9 mouse cellular contexts compared by ENCODE assay signal in the genomic region with DNA sequence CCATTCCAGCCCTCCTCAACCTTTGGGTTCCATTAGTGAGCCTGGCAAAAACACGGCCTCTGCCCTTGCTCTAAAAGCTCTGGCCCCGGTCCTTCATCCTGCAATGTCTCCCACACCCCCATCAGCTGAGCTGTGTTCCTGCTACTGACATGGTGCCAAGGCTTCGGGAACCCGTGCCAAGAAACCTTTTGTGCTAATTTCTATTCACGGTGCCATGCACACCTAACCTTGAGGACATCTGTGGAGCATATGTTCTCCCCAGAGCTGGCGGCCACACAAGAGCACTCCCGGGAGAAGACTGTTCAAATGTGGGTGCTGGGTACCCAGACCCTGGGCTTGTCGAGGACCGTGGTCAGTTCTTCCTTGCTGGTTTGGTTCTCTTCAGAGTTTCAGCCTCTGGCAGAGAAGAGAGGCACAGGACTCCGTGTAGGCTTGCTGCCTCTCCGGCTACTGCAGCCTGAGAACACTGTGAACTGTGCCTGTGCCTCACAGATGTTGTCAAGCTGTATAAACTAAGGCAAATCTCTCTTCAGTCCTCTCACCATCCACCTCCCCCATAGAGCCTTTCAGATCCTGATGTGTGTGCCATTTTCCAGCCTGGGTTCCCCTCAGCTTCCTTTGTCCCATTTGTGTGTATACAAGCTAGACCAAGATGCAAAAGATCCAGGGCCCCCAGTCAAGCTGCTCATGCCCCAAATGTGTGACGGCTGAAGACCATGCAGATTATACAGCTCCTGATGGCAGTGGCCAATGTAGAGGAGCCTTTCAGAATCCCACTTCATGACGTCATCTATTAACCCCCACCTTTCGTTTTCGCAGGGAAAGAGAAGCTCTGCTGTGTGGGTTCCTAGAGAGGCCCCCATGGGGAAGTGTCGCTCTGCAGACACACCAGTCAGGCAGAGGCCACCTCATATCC. TPM values are rescaled to one million over a fixed set of nuclear protein-coding genes. Genes with fewer than 3 reads are reported as not detected.
A peak's percentile ranks its signal among the peaks of the same experiment; 100 is the strongest.
DNase-seq lines count a peak whose midpoint lies in the region; ATAC-seq and TF ChIP-seq lines count a peak whose summit lies in the region.
"Had no signal": no experiment of that assay in that cellular context is flagged by ENCODE, and none has a peak within 500 bp of the region (broad histone marks: within the 10 kb centered on the region; RNA-seq: fewer than 3 reads in every experiment).

No protein-coding gene starts in this region.

- 46% methylated on average over 16 of the region's 16 CpGs for WGBS in heart, adult 2 months
- WGBS in limb, embryonic 15.5 days = 29% methylated on average over 16 of the region's 16 CpGs

- no peak overlapping the region for H3K9ac ChIP-seq in heart, adult 2 months (ENCODE audit: low read depth, low read length)
- no peak overlapping the region for H3K9ac ChIP-seq in limb, embryonic 15.5 days
- H3K9ac ChIP-seq: liver, embryonic 15.5 days had no signal

- DNase-seq in adrenal gland, postnatal 10 days = peak; percentile 71
- no peak for DNase-seq in adrenal gland, adult 18-20 months (ENCODE audit: low spot score in 2 of 2)
- peak; percentile 95 for DNase-seq in cerebellum, postnatal 10 days
- peak; percentile 45 to 49 for DNase-seq in heart, adult 2 months
- peak; percentile 70 to 89 for DNase-seq in kidney, adult 8-10 months
- peak; percentile 35 for DNase-seq in right cerebral cortex, postnatal 14 days
- DNase-seq in gastrocnemius, adult 2 months = no peak

- ATAC-seq in limb, embryonic 15.5 days (ENCODE audit: insufficient number of reproducible peaks, low FRiP score, low TSS enrichment, low read depth) = peak; percentile 68

- peak overlapping the region; percentile 29 for H3K4me2 ChIP-seq in limb, embryonic 15.5 days
- H3K4me2 ChIP-seq: liver, embryonic 15.5 days had no signal

- intact Hi-C loops in heart, adult 2 months (cut with DNase I) = no loop called here
- intact Hi-C loops in gastrocnemius, adult 2 months (cut with DNase I) = no loop called here

- H3K27ac ChIP-seq in heart, adult 2 months = no peak overlapping the region
- peak overlapping the region; percentile 59; the same call in 1 of the 2 replicates for H3K27ac ChIP-seq in limb, embryonic 15.5 days
- H3K27ac ChIP-seq in gastrocnemius, adult 2 months = no peak overlapping the region
- H3K27ac ChIP-seq: liver, embryonic 15.5 days had no signal

- H3K9me3 ChIP-seq in limb, embryonic 15.5 days = no peaks in the 10 kb centered on the region
- H3K9me3 ChIP-seq: liver, embryonic 15.5 days had no signal

- no peaks in the 10 kb centered on the region for H3K4me1 ChIP-seq in heart, adult 2 months (ENCODE audit: control insufficient read depth, insufficient read depth, low read length)
- peaks cover 42% of the 10 kb centered on the region for H3K4me1 ChIP-seq in limb, embryonic 15.5 days
- H3K4me1 ChIP-seq: liver, embryonic 15.5 days had no signal

- TF ChIP-seq CTCF in heart, adult 2 months (IDR thresholded peaks at IDR 0.05) = no peak
- TF ChIP-seq CTCF in gastrocnemius, adult 2 months (IDR thresholded peaks at IDR 0.05) = no peak

- H3K36me3 ChIP-seq in heart, adult 2 months (ENCODE audit: control insufficient read depth, insufficient read depth, low read length) = no peaks in the 10 kb centered on the region
- H3K36me3 ChIP-seq in limb, embryonic 15.5 days = no peaks in the 10 kb centered on the region
- H3K36me3 ChIP-seq: liver, embryonic 15.5 days had no signal

- TF ChIP-seq EP300 in heart, adult 2 months (IDR thresholded peaks at IDR 0.05; ENCODE audit: insufficient read depth, low read depth, low read length) = no peak

- no peaks in the 10 kb centered on the region for H3K79me2 ChIP-seq in heart, adult 2 months (replicated peaks; ENCODE audit: control insufficient read depth, insufficient read depth, low read length)

- no peak overlapping the region for H3K4me3 ChIP-seq in heart, adult 2 months
- H3K4me3 ChIP-seq in limb, embryonic 15.5 days = no peak overlapping the region
- H3K4me3 ChIP-seq in gastrocnemius, adult 2 months = no peak overlapping the region
- H3K4me3 ChIP-seq: liver, embryonic 15.5 days had no signal

- TF ChIP-seq POLR2A in heart, adult 2 months (IDR thresholded peaks at IDR 0.05; ENCODE audit: insufficient read depth, low read depth, low read length) = no peak

- H3K27me3 ChIP-seq in heart, adult 2 months (ENCODE audit: control insufficient read depth, insufficient read depth, low read length) = no peaks in the 10 kb centered on the region
- no peaks in the 10 kb centered on the region for H3K27me3 ChIP-seq in limb, embryonic 15.5 days
- H3K27me3 ChIP-seq: liver, embryonic 15.5 days had no signal

RNA-seq across cellular contexts. Expression of gene Kif5c, which starts 49.0 kb away (rescaled TPM):
- 10 to 100 TPM in 1 of 2 experiments, 1 to 10 TPM in 1; 8.2 to 14.3 TPM for total RNA-seq in adrenal gland, postnatal 10 days (2021)
- total RNA-seq in adrenal gland, adult 18-20 months (2021) = 1 to 10 TPM; 6.6 to 7.3 TPM
- total RNA-seq in heart, adult 2 months (2021) = under 1 TPM; 0.52 to 0.60 TPM
- polyA plus RNA-seq in heart, adult 2 months (2012; rRNA removed) = 0.82 and 0.88 TPM in 2 replicates
- polyA plus RNA-seq in limb, embryonic 15.5 days (2015; fragmentation: Nextera tagmentation; extraction: Ambion mirVana) = 3.5 and 3.7 TPM in 2 replicates
- total RNA-seq in gastrocnemius, adult 2 months (2021) = under 1 TPM; 0.10 to 0.20 TPM

Comparison
In these comparisons a context has a peak if more than half of its experiments do, and no peak if none do; other contexts are left out.
1. DNase-seq: peak in adrenal gland, postnatal 10 days (single experiment), cerebellum, postnatal 10 days (2 of 2), heart, adult 2 months (2 of 2), kidney, adult 8-10 months (2 of 2) and right cerebral cortex, postnatal 14 days (single experiment); none in adrenal gland, adult 18-20 months (0 of 2) and gastrocnemius, adult 2 months (single experiment).
2. RNA of gene Kif5c, which starts 49.0 kb away (total RNA-seq): 8.2 to 14.3 TPM in adrenal gland, postnatal 10 days and 6.6 to 7.3 TPM in adrenal gland, adult 18-20 months; 0.52 to 0.60 TPM in heart, adult 2 months and 0.10 to 0.20 TPM in gastrocnemius, adult 2 months; every median in the first group is over 4 times any median in the second.